Mouse (Mus musculus) adipose tissue, adult 10 weeks (tissue): Measurements from ENCODE around the gene Pmm2. TPM values are rescaled to one million over a fixed set of nuclear protein-coding genes. Genes with fewer than 3 reads are reported as not detected.

Experiments
- polyA plus RNA-seq: library from polyadenylated mRNA; stranded (reverse); fragments of 350-450 nt; fragmentation: Illumina TruSeq; extraction: RNeasy Lipid Tissue Mini Kit (QIAGEN cat#74804); gene quantifications from one replicate; pipeline ENCODE4 v1.2.3, GENCODE M21; 2014; ENCODE audit warnings: low read depth, low replicate concordance

The Pmm2 gene
- polyA plus RNA-seq: 54.4 TPM

DNA sequence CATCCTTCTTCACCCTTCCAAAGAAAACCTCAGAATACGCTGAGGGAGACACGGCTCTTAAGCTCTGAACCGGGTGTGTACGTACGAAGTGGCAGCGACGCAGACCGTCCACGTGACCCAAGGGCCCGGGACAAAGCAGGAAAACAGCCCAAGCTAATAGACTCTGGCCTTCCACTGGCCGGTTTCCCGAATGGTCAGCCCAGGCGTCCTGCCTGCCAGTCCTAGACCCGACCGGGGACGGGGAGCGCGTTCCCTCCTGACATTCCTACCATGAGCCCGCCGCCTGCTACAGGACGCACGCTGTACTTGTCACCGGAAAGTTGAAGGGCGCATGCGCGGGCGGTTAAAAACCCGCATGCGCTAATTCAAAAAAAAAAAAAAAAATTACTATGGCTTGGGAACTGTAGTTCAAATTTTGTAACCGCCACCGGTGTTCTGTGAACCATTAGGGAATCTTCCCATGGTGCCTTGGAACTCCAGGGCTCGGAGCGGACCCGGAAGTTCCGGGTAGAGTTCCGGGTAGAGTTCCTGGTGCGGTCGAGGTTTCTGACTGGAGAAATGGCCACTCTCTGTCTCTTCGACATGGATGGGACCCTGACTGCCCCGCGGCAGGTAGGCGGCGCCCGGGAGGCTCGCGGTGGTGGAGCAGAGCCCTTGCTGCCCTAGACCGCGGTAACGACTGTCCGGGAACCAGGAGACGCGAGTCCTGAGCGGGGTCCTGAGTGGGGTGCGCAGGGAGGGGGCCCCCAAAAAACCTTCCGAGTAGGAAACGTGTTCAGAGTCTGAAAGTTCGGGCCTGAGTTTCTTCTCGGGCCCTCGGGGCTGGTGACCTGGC is at the start of gene Pmm2, which contains the start of gene Tmem186:
Pmm2 (plus strand) TSS at position 458 of the 835 bp plus-strand sequence.
Tmem186 (minus strand) TSS at position 496 of the 835 bp plus-strand sequence.

DNA sequence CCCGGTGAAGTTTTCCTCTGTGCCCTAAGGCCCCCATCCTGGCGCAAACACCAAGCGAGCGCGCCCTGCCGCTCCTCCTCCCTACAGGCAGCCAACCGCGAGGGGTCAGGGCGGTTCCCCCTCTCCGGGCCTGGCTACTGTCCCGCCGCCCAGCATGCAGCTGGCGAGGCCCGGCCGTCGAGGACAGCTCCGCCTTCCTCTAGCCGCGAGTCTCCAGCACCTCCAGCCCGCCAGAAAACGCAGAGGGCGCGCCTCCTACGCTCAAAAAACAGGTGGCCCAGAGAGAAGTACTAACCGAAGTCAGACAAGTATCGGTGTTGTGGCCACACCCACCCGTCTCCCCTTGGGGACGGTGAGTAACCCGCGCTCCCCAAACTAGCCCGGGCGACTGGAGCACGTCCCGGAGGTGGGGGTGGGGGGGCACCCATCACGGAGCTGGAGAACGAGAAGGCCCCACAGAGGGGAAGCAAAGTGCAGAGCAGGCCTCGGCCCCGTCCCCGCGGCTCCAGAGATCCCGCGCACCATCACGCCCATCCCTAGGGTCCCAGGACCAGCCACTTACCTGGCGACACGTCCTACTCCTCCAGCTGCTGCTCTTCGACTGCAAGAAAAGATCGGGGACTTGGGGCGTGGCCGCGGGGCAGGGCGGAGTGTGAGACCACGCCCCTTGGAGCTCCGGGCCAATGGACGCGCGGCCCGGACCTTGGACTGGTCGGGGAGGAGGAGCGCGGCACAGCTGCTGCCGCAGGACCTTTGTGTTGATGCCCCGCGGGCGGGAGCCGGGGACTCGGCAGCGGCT is 34.3 kb downstream of the Pmm2 start, which contains the start of gene Carhsp1:
Carhsp1 (minus strand) TSS at position 605 of the 799 bp plus-strand sequence.

DNA sequence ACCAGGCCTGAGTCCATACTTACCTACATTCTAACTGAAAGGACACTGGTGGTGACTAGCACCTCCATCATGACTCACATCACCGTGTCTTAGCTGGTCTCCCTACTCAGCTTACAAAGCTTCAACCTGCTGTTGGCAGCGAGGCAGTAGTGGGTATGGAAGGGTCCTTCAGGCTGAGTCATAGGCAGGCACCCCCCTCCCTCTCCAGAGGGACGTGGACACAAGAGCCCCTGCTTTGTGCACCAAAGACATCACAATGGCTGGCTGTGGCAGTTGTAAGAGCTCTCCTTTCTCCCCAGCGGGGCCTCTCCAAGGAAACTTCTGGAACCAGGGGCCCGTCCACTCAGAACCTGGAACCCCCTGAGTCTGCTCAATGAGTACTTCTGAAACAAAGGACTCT is 43.0 kb downstream of the Pmm2 start, which contains the start of gene Gm5767:
Gm5767 (plus strand) TSS at position 301 of the 400 bp plus-strand sequence.

Other genes with a start within 250 kb of the Pmm2 start
- 0.73 TPM for gene Tmem114, start 212.5 kb upstream of the Pmm2 start, polyA plus RNA-seq
- gene Mettl22, start 166.9 kb upstream of the Pmm2 start, polyA plus RNA-seq: 11.5 TPM
- 22.8 TPM for gene Abat, start 124.2 kb upstream of the Pmm2 start, polyA plus RNA-seq
- 13.2 TPM for gene Tmem186, start within 50 bp of the Pmm2 start, polyA plus RNA-seq
- gene Carhsp1, start 34.5 kb downstream of the Pmm2 start, polyA plus RNA-seq: 62.9 TPM
- 3.6 TPM for gene Gm5767, start 43.1 kb downstream of the Pmm2 start, polyA plus RNA-seq
- gene Usp7, start 154.6 kb downstream of the Pmm2 start, polyA plus RNA-seq: 59.1 TPM
- gene 1810013L24Rik, start 192.4 kb downstream of the Pmm2 start, polyA plus RNA-seq: 37.1 TPM